In genomic region chr19:57745579-57745978, GRCm38 (mm10) we compare ENCODE assay signal across 8 mouse cellular contexts.
DNase-seq lines count a peak whose midpoint lies in the region; ATAC-seq and TF ChIP-seq lines count a peak whose summit lies in the region.

No protein-coding gene starts in this region.

- ATAC-seq in forebrain, embryonic 13.5 days, result 0 out of 2 replicates have a peak, but pooled peaks have one; percentile 10
- no peak for ATAC-seq in forebrain, embryonic 16.5 days
- no peak for ATAC-seq in midbrain, embryonic 11.5 days (ENCODE audit: low FRiP score)
- ATAC-seq in midbrain, embryonic 16.5 days, result no peak
- peak; percentile 64; the same call in 1 of the 2 replicates for ATAC-seq in frontal cortex, adult (ENCODE audit: low TSS enrichment)
- no peak for ATAC-seq in liver, postnatal 0 days

- H3K9me3 ChIP-seq in forebrain, embryonic 13.5 days (replicated peaks), result no peaks in the 10 kb centered on the region
- H3K9me3 ChIP-seq in forebrain, embryonic 16.5 days (ENCODE audit: control insufficient read depth, low read length), result no peaks in the 10 kb centered on the region
- no peaks in the 10 kb centered on the region for H3K9me3 ChIP-seq in midbrain, embryonic 11.5 days (ENCODE audit: control insufficient read depth, low read length)
- no peaks in the 10 kb centered on the region for H3K9me3 ChIP-seq in midbrain, embryonic 16.5 days (replicated peaks; ENCODE audit: control insufficient read depth, low read length, poor library complexity, severe bottlenecking)
- H3K9me3 ChIP-seq in liver, postnatal 0 days (ENCODE audit: low read length), result no peaks in the 10 kb centered on the region

- no peak overlapping the region for H3K4me3 ChIP-seq in forebrain, embryonic 13.5 days
- no peak overlapping the region for H3K4me3 ChIP-seq in forebrain, embryonic 16.5 days (replicated peaks; ENCODE audit: low read length)
- H3K4me3 ChIP-seq in midbrain, embryonic 11.5 days (ENCODE audit: low read depth, low read length), result no peak overlapping the region
- no peak overlapping the region for H3K4me3 ChIP-seq in midbrain, embryonic 16.5 days (ENCODE audit: low read depth, low read length)
- H3K4me3 ChIP-seq in liver, postnatal 0 days (ENCODE audit: low read depth, low read length), result no peak overlapping the region

- peak; percentile 70 for TF ChIP-seq CTCF in liver, postnatal 0 days (IDR thresholded peaks at IDR 0.05; ENCODE audit: low read depth)

- peak; percentile 92 for DNase-seq in midbrain, embryonic 11.5 days (ENCODE audit: low spot score, missing footprints)
- DNase-seq in liver, postnatal 0 days, result no peak
- no peak for DNase-seq in B cell, adult 2 months
- no peak for DNase-seq in urinary bladder, adult 2 months (ENCODE audit: low spot score)

- H3K27ac ChIP-seq in forebrain, embryonic 13.5 days, result no peak overlapping the region
- no peak overlapping the region for H3K27ac ChIP-seq in forebrain, embryonic 16.5 days (ENCODE audit: low read length)
- no peak overlapping the region for H3K27ac ChIP-seq in midbrain, embryonic 11.5 days (ENCODE audit: low read depth, low read length)
- H3K27ac ChIP-seq in midbrain, embryonic 16.5 days (ENCODE audit: low read length), result no peak overlapping the region
- H3K27ac ChIP-seq in liver, postnatal 0 days (ENCODE audit: low read depth), result no peak overlapping the region

- no peaks in the 10 kb centered on the region for H3K36me3 ChIP-seq in forebrain, embryonic 13.5 days (ENCODE audit: poor library complexity, severe bottlenecking)
- no peaks in the 10 kb centered on the region for H3K36me3 ChIP-seq in forebrain, embryonic 16.5 days (ENCODE audit: control insufficient read depth, insufficient read depth)
- no peaks in the 10 kb centered on the region for H3K36me3 ChIP-seq in midbrain, embryonic 11.5 days (ENCODE audit: control insufficient read depth, insufficient read depth, low read length)
- no peaks in the 10 kb centered on the region for H3K36me3 ChIP-seq in midbrain, embryonic 16.5 days (ENCODE audit: control insufficient read depth, insufficient read depth, low read length)
- no peaks in the 10 kb centered on the region for H3K36me3 ChIP-seq in liver, postnatal 0 days (replicated peaks; ENCODE audit: insufficient read depth, low read length)

- TF ChIP-seq EP300 in liver, postnatal 0 days (IDR thresholded peaks at IDR 0.05; ENCODE audit: low read depth), result no peak

- H3K4me1 ChIP-seq in forebrain, embryonic 13.5 days, result no peaks in the 10 kb centered on the region
- H3K4me1 ChIP-seq in forebrain, embryonic 16.5 days (replicated peaks; ENCODE audit: control insufficient read depth, insufficient read depth, low read length), result no peaks in the 10 kb centered on the region
- H3K4me1 ChIP-seq in midbrain, embryonic 11.5 days (ENCODE audit: control insufficient read depth, insufficient read depth, low read length), result no peaks in the 10 kb centered on the region
- H3K4me1 ChIP-seq in midbrain, embryonic 16.5 days (ENCODE audit: control insufficient read depth, insufficient read depth, low read length), result no peaks in the 10 kb centered on the region
- H3K4me1 ChIP-seq in liver, postnatal 0 days (ENCODE audit: insufficient read depth), result no peaks in the 10 kb centered on the region

- no peak overlapping the region for H3K9ac ChIP-seq in forebrain, embryonic 13.5 days
- no peak overlapping the region for H3K9ac ChIP-seq in forebrain, embryonic 16.5 days (replicated peaks; ENCODE audit: low read depth, low read length)
- no peak overlapping the region for H3K9ac ChIP-seq in midbrain, embryonic 11.5 days (ENCODE audit: low read length)
- H3K9ac ChIP-seq in midbrain, embryonic 16.5 days (ENCODE audit: low read depth, low read length), result no peak overlapping the region
- H3K9ac ChIP-seq in liver, postnatal 0 days (replicated peaks), result no peak overlapping the region

- no peaks in the 10 kb centered on the region for H3K27me3 ChIP-seq in forebrain, embryonic 13.5 days
- no peaks in the 10 kb centered on the region for H3K27me3 ChIP-seq in forebrain, embryonic 16.5 days (replicated peaks; ENCODE audit: control insufficient read depth, insufficient read depth, low read length)
- H3K27me3 ChIP-seq in midbrain, embryonic 11.5 days (ENCODE audit: control insufficient read depth, insufficient read depth, low read length), result no peaks in the 10 kb centered on the region
- H3K27me3 ChIP-seq in midbrain, embryonic 16.5 days (ENCODE audit: control insufficient read depth, insufficient read depth, low read depth, low read length), result no peaks in the 10 kb centered on the region
- H3K27me3 ChIP-seq in liver, postnatal 0 days (ENCODE audit: insufficient read depth, low read length), result no peaks in the 10 kb centered on the region

- WGBS in forebrain, embryonic 13.5 days, result 68% methylated on average over 9 of the region's 9 CpGs
- 58% methylated on average over 9 of the region's 9 CpGs for WGBS in forebrain, embryonic 16.5 days
- WGBS in midbrain, embryonic 11.5 days, result 74% methylated on average over 9 of the region's 9 CpGs
- 56% methylated on average over 9 of the region's 9 CpGs for WGBS in midbrain, embryonic 16.5 days
- 37% methylated on average over 9 of the region's 9 CpGs for WGBS in liver, postnatal 0 days (ENCODE audit: insufficient replicate concordance)

- no peak overlapping the region for H3K4me2 ChIP-seq in forebrain, embryonic 13.5 days
- H3K4me2 ChIP-seq in forebrain, embryonic 16.5 days (ENCODE audit: low read length), result no peak overlapping the region
- H3K4me2 ChIP-seq in midbrain, embryonic 11.5 days, result no peak overlapping the region
- H3K4me2 ChIP-seq in midbrain, embryonic 16.5 days (ENCODE audit: low read length), result no peak overlapping the region
- H3K4me2 ChIP-seq in liver, postnatal 0 days (ENCODE audit: low read depth, low read length), result no peak overlapping the region

Comparison
In these comparisons a context has a peak if more than half of its experiments do, and no peak if none do; other contexts are left out.
1. ATAC-seq: peak in forebrain, embryonic 13.5 days (single experiment) and frontal cortex, adult (single experiment); none in forebrain, embryonic 16.5 days (single experiment), midbrain, embryonic 11.5 days (single experiment), midbrain, embryonic 16.5 days (single experiment) and liver, postnatal 0 days (single experiment).